Mouse (Mus musculus): ENCODE results near the gene Plpp3.
A peak's percentile ranks its signal among the peaks of the same experiment; 100 is the strongest.

Gene Plpp3

DNA sequence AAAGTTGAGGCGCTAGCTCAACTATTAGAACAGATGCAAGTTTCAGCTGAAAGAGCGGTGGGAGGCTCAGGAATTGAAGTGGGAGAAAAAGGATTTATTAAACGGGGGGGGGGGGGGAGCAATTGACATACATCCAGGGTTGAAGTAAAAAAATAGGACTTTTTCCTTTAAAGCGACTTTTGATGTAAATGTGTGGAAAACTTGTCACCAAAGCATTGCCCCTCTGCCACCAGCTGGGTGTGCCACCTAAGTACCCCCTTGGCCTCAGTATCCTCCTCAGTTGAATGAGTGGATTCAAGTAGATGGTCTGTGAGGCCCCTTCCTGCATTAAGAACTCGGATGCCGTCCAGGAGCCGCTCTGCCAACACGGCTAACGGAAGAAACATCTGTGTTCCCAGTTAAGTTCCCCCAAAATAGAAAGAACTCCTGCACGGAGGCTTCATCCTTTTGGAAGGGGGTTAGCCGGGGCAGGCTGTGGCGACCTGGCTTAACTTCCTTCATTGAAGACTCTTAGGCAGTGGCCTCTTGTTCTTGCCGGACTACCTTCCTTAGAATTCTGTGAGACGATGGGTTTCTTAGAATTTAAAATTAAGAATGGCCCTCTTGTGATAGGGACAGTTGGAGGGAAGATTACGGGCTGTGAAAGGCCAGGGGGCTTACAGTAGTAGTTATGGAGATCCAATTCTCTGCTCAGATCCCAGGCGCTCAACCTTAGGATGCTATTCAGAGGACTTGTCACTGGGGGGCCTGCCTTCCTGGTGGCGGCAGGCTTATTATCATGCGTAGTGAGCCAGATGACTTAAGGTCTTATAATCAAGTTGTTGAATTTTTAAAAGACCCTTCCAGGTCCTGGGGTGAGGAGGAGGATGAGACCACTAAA lies 1.7 kb downstream of the Plpp3 start:
- DNase-seq, result peak; percentile 66

DNA sequence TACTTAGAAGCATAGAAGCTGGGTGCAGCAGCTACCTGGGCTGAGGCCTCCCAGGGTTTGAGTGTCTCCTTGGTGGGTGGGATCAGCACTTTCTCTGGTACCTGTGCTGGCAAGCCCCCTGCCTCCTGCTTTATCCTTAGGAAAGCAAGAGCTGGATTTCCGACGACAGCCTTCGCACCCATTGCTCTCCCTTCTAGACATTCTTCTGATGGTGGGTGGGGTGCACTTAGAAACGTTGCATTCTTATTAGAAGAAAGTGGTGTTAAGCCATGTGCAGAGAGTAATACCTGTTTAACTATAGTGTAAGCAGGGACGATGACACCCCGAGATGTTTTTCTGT lies 2.4 kb downstream of the Plpp3 start:
- no peak for DNase-seq

DNA sequence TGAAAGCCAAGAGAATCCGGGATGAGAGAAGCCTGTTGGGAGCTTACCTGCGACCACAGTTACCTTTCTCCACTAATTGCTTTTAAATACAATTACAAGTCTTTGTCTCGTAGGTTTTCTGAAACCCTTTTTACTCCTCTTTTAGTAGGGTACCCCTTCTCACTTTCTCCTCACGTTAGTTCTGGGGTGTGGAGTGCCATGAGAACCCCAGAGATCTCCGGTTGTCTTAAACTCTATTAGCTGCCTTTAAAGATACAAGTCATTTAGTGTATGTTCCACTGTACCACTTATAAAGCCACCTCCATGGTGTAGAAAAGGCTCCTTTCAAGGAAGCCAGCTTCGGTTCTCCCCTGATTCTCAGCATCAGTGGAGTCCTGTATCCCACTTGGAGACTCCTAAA lies 3.3 kb downstream of the Plpp3 start:
- DNase-seq, result no peak

DNA sequence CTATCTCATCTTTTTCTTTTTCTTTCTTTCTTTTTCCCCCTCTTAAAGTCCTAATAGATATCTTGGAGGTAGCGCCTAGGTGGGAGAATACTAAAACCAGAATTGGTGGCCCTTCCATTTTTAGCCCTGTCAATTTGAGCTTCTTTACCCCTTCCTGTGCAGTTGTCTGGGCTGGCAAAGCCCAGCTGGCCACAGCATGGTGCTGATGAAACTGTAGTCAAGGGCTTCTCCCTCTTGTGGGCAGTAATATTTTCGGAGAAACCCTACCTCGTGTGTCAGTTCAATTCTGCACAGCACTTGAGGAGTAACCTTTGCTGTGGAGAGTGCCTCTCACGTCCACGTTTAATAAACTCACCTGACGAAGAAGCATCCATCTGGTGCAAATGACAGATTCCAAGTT lies 4.9 kb downstream of the Plpp3 start:
- peak; percentile 21 for DNase-seq

DNA sequence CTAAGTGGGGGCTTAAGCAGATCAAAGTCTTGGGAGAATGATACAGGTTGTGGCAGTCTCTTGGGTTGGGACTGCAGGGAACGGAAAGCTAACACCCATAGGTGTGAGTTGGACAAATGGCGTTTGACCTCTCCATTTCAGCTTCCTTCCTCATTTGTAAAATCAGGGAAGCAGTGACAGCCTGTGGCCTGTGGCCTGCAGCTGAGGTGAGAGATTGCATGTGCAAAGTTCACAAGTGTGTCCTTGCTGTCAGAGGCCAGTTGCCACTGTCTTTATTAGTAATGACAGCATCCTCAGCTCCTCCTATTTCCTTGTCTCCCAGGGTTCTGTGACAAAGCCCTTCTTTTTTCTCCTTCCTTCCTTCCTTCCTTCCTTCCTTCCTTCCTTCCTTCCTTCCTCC lies 5.5 kb downstream of the Plpp3 start:
- DNase-seq, result no peak

DNA sequence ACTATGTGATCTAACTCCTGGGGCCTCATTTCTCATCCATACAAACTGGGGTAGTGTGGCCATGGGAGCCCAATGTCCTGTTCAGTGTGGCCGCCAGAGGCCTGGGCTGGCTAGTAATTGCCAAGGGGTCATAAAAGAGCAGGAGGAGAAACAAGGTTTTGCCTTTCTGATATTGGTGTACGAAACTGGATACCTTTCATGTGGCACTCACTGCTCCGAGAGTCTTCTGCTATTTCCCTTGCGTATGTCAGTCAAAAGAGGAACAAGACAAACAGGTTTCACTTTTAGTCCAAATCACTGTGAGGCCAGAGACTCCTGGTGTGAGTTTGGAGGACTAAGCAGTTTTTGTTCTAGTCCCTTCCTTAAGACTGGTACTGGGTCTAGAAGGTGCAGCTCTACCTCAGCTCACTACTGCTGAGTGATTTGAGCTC lies 6.8 kb downstream of the Plpp3 start:
- DNase-seq, result no peak

DNA sequence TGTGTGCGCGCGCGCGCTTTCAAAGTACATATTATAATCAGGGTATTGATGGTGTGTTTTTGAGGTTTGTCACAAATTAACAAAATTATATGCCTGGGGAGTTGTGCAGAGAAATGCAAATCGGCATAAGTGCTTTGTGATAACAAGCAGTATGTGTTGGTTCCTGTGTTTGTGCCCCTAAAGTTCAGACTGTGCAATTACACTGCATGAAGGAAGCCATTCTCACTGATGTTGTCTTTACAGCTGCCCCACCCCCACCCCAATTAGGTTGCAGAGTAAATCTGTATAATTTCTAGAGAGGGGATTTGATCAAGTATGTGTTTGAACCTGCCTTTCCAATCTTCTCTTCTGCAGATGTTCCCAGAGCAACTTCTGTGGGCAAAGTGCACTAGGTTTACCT lies 7.8 kb downstream of the Plpp3 start:
- no peak for DNase-seq

DNA sequence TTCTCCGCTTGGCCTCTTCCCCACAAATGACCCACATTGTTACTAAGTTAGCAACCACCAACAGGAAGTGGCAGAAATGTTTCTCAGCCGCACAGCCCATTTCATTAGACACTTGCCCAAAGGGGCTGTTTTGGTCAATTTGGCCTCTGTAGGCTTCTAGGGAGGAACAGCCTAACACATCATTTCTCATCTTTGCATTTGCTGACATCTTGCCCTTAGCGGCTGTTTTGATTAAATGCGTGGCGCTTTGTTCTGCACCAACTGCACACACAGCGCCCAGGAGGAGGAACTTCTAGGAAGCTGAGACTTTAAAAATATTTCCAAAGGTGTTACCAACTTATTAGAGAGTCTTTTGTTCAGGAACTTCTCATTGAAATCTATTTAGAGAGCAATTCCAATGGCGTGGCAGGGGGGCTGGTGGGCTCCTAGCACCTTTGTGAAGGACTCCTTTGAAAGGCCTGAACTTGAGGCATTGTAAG lies 12.0 kb downstream of the Plpp3 start:
- peak; percentile 46 for DNase-seq

DNA sequence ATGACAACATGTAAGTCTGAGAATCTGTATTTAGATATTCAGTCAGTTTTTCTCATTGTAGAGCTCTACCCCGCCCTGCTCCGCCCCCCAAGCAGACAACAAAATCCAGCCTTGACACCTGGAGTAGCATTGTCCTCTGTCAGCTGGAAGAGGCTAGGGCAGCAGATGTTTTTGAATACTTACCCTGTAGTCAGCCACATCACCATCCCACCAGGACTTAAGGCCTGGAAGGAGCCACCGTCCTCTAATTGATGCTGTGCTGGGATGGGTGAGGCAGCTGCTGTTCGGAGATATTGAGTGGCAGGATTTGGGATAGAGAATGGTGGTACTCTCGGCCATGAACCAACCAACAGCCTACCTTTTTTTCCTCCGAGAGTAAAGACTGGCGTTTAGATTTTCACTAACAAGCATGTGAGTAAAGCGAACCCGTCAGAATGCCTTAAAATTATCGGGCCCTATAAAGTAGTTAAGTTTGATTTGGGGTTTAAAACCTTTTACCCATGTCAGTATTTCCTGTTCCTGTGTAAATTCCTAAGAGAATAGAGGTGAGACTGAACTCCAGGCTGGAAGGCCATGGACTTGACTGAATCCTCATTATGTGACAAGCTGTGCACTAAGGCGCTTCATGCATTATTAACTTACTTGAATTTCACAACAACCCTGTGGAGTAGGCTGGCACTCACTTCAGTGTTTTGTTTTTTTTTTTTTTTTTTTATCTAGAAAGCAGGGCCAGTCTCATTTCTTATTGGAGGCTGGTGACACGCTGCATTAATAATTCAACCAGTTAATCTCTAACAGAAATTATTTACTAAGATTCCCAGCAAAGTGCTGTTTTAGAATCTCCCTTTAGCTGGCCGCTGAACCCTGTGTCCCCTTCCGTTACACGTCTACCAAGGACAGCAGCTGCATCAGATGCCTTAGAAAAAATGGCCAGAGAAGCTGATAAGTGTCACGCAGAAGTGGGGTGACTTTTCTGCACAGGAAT lies 13.0 kb downstream of the Plpp3 start:
- DNase-seq, result peak; percentile 38

DNA sequence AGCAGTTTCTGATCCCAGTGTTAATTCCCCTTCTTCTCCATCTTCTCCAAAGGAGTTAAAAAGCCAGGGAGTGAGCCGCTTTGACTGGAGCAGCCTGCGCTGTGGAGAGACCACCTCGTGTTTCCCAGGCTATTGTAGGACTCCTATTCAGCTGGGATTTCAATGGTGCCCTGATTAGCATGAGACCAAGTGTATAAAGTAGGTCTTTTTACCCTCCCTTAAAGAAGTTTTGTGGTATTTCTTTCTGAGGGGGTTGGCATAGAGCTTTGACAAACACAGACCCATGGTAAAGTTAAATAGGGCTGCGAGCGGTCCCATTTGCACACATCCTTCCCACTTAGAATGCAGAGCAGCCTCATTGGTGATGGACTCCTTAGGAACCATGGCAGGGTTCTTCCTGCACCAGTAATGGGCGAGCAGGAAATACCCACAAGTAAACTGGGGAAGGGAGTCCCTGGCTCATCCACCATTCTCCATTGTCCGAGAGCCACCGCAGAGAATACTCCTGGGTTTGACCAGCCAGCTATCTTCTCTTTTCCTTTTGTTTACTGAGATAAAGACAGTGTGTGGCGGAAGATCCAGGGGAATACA lies 13.8 kb downstream of the Plpp3 start:
- DNase-seq, result peak; percentile 57

DNA sequence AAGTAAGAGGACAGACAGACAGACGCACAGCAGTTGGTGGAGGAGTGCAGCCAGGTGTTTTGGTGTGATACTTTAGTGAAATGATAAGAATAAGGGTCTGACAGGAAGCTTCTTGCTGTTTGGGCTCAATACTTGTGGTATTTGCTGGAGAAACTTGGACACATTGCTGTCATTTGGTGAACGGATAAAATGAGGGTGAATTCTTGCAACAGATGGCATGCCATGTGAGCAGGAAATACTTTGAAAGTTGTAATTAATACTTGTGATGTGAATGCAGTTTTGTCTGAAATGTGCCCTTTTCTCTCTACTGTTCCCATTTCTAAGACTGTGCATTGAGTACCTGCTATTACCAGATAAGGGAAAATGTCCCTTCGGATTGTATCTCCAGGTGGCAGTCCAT lies 14.3 kb downstream of the Plpp3 start:
- no peak for DNase-seq

DNA sequence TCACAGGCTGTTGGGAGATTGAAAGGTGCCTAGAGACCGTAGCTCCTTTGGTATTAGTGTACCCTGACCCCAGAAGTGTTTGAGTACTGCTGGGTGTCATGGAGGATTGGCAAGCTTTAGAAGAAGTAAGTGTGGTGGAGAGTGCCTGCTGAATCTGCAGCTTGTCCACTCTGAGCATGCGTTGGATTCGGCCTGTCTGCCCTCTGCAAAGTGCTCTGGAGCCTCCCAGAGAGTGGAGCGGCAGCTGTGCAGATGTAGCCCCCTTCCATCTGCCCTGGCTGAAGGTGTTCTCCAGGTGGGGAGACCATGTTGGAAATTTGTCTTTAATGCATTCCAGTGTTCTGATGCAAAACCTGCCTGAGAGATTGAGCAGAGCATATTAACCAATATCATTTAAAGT lies 17.6 kb downstream of the Plpp3 start:
- no peak for DNase-seq

DNA sequence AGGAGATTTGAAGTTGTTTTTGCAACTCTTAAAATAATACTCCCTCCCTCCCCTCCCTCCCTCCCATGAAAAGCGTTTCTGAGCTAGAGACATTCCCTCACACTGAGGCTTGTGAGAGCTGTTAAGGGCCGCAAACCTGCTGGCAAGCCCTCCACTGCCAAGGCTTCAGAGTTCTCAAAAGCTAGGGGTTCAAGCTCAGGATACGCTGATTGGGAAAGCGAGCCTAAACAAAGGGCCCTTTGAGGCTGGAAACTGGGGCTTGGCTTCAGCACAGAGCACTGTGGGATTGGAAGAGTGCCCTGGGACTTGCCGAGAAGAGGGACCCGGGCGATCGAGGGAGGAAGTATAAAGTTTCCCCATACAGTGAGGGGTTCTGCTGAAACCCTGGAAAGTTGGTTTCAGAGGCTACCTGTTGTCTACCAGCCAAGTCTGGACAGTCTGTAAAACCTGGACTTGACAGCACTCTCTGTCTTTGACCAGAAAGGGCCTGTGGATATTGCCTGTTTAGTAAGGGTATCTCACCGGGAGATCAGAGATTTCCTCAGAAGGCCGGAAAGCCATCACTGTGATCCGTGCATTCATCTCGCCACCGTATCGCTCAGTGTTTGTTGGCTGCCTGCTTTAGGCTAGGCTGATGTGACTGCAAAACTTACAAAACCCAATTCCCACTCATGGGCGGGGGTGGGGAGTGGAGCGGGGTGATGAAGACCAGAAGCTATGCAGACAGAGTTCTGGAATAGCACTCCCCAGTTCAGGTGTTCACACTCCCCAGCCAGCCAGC lies 18.3 kb downstream of the Plpp3 start:
- no peak for DNase-seq

DNA sequence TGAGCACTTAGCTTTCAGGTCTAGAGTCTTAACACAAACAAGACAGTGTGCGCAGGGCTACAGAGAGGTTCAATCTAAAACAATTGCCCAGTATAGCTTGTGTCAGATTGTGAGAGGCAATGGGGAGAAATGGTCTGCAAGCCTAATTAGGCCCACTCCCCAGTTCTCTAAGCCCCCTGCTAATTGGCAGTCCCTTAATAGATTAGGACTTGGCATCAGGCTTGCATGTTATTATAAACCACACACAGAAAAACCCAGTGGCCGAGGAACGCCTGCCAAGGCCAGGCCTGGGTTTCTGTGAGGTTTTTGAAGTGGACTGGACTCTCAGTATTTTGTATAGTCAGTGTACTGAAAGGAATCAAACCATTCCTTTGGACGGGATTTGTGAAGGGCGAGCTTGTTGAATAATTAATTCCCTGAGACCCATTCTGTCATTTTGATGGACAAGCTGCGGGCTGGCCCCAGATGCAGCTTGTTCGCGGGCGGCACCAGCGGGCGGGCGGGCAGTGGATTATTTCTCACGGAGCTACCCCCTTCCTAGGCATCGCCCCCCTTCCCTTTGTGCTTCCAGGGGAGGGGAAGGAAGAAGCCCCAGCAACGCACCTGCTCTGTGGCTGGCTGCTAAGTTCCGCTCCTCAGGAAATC lies 24.0 kb downstream of the Plpp3 start:
- DNase-seq, result peak; percentile 60

DNA sequence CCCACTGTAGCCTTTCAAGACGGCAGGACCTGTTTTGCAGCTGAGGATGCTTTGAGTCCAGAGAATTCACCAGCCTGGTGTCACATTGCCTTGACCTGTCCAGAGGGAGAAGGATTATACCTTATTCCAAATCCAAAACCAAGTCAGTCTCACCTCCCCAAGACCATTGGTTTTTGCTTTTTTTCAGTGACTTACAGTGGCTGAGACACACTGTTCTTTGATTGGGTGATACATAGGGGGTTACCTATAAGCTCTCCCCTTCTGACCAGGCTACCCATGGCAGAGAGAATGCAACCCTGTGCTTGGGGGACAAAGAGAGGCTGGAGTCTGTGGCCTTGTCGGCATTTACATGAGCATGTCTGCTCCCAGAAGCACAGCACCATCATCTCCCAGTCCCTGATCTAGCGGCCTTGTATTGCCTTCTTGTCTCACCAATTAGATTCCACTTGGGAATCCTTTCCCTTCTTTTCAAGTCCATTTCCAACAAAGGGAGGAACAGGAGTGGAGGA lies 24.6 kb downstream of the Plpp3 start:
- DNase-seq, result no peak

DNA sequence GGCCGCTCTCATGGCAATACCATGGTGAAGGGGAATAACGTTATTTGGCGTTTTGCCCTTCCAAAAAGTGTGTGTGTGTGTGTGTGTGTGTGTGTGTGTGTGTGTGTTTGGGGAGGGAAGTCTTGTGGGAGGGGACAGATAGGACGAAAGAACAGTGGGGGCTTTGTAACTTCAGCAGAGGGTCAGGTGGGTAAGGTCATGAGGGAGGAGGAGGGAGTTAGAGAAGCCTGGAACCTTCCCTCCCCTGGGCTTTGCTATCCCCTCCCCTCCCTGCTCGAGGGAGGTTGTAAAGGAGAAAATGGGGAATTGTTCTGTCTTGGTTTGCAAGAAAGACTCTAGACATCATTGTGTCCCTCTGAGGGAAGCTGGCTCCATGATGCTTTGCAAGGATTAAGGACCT lies 25.1 kb downstream of the Plpp3 start:
- DNase-seq, result peak; percentile 40

DNA sequence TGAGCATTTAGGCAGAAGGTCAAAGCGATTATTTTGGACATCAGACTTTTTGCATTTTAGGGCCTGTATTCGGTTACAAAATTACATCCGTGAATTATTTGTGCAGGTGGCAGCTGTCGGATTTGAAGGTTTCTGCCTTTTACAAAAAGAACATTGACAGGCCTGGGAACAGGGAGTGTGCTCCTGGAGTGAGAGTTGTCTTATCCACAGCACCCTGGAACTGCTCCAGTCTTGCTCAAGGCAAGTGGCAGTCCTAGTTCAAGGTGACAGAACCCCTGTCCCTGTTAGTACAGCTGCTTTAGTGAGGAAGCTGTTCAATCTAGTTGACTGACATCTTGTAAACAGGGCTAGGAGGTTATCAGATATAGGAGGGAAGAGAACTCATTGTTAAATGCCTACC lies 27.3 kb downstream of the Plpp3 start:
- DNase-seq, result no peak

DNA sequence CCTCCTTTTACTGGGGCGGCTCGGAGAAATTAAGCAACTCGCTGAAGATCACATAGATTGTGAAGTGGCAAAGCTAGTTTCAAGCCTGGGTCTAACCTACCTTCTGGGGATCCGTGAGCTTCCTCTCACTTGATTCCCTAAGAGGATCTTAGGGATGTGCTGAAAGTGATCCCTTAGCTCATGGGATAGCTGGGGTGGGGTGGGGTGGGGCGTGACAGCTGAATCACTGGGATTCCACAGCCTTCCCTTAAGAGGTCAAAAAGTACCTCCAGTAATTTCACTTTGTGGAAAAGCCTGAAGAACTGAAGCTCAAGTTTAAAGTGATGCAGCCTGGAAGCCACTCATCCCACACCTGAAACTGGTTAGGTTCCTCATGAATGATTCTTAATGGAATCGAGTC lies 27.8 kb downstream of the Plpp3 start:
- no peak for DNase-seq

DNA sequence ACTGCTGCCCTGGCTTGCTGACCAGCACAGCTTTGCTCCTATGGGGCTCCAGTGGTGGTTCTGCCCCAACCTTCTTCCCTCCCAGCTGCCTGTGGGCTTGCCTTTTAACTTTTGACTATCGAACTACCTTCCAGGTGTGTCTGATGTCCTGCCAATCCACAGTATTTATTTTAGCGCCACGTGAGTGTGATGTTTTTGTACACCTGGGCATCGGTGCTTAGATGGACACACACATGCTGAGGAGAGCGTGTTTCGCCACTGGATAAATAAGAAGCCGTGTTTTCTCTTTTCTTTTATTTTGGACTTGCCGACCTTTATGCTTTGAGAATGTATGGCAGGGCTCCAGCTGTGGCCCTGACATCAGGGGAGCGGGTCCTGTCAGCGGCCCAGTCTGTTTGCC lies 29.5 kb downstream of the Plpp3 start:
- no peak for DNase-seq

DNA sequence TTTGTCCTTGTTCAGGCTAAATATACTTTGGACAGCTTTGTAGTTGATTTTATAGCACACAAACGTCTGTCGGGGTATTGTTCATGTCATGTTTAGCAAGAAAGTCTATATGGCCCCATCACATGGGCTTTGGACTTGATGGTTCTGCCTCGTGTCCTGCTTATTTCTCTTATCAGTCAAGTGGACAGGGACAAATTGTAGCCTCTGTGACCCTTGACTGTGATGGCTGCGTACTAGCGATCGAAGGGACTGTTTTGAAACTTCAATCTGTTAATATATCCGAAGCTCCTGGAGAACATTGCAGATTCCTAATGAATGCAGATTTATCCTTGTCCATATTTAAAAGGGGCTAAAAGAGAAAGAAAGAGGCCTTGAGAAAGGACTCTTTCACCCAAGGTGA lies 30.7 kb downstream of the Plpp3 start:
- DNase-seq, result no peak

DNA sequence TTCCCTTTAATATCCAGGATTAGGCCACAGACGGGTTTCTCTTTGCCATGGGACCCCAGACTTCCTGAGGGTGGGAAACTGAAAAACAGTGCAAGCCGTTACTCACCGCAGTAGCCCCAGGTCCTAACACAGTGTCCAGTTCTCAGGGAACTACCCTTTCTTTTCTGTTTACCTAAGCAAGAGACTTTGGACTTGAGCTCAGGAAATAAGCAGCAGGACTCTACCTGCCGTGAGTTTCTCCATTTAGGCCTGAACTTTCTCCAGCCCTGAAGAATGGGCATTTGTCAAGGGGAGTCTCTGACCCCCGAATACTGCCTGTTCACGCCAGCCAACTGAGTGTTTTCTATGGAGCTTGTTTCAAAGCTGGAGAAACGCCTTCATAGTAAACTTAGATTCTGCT lies 31.7 kb downstream of the Plpp3 start:
- DNase-seq, result no peak

DNA sequence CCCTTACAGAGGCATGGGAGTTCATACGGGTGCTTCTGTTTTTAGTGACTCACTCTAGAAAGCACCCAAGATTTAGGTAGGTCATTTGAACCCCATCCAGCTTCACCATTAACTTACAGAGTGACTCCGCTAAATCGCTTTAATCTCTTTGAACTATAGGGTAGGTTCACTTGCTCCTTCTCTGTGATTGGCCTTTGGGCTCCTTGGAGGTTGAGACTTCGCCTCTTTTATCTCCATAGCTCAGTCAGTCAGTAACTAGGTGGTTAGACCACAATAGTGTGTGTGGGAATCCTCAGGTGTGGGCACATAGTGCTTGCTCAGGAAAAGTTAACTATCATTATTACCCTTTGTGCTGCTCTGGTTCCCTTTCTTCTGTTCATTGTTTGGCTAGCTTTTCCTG lies 33.7 kb downstream of the Plpp3 start:
- no peak for DNase-seq
